In the genomic region with DNA sequence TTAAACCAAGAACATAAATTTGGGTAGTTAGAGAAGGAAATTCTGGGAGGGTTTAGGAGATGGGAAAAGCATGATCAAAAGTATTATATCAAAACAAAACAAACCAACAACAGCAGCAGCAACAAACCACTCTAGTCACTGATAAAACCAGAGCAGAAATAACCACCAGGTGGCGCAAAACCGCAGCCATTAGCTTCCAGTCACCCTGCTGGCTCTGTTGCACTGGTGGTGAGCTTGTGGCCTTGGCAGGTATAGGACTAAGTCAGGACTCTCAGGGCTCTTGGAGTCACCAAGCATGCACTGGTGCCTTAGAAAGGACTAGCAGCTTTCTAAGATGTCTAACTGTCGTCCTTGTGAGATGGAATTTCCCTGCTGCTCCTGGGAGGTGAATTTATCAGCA, we compare ENCODE assay signal across 9 mouse cellular contexts.
A peak's percentile ranks its signal among the peaks of the same experiment; 100 is the strongest.
DNase-seq lines count a peak whose midpoint lies in the region; ATAC-seq and TF ChIP-seq lines count a peak whose summit lies in the region.
"Had no signal": no experiment of that assay in that cellular context is flagged by ENCODE, and none has a peak within 500 bp of the region (broad histone marks: within the 10 kb centered on the region; RNA-seq: fewer than 3 reads in every experiment).

No protein-coding gene starts in this region.

- DNase-seq in 3134 (ENCODE audit: extremely low read depth, insufficient read length, low spot score) = peak; percentile 31
- peak; percentile 53 for DNase-seq in CD4-positive helper T cell, adult 2 months (ENCODE audit: low read depth, low spot score)
- DNase-seq in c-Kit-negative CD71-positive TER-119-positive erythroid progenitor cells, embryonic 14.5 days (ENCODE audit: low read depth, low spot score) = peak; percentile 22
- DNase-seq in liver, embryonic 14.5 days (ENCODE audit: low read depth in 3 of 3, low spot score in 3 of 3) = peak in 2 of 3 experiments; percentile 22 to 27

- no peaks in the 10 kb centered on the region for H3K36me3 ChIP-seq in forebrain, embryonic 12.5 days (replicated peaks)
- H3K36me3 ChIP-seq in kidney, embryonic 14.5 days (ENCODE audit: control insufficient read depth, insufficient read depth, low read length) = no peaks in the 10 kb centered on the region
- H3K36me3 ChIP-seq in liver, embryonic 14.5 days (replicated peaks; ENCODE audit: control insufficient read depth, insufficient read depth, low read depth) = no peaks in the 10 kb centered on the region
- no peaks in the 10 kb centered on the region for H3K36me3 ChIP-seq in neural tube, embryonic 15.5 days
- H3K36me3 ChIP-seq: heart, embryonic 13.5 days had no signal

- no peak for TF ChIP-seq EP300 in liver, embryonic 14.5 days (IDR thresholded peaks at IDR 0.05; ENCODE audit: low read depth)

- H3K4me1 ChIP-seq in forebrain, embryonic 12.5 days = no peaks in the 10 kb centered on the region
- no peaks in the 10 kb centered on the region for H3K4me1 ChIP-seq in kidney, embryonic 14.5 days (ENCODE audit: control insufficient read depth, insufficient read depth, low read length)
- no peaks in the 10 kb centered on the region for H3K4me1 ChIP-seq in liver, embryonic 14.5 days (replicated peaks; ENCODE audit: control insufficient read depth in 2 of 2, insufficient read depth in 2 of 2, low read length in 1 of 2)
- no peaks in the 10 kb centered on the region for H3K4me1 ChIP-seq in neural tube, embryonic 15.5 days
- H3K4me1 ChIP-seq: heart, embryonic 13.5 days had no signal

- no peaks in the 10 kb centered on the region for H3K27me3 ChIP-seq in forebrain, embryonic 12.5 days
- no peaks in the 10 kb centered on the region for H3K27me3 ChIP-seq in kidney, embryonic 14.5 days (ENCODE audit: control insufficient read depth, insufficient read depth, low read length)
- H3K27me3 ChIP-seq in liver, embryonic 14.5 days (ENCODE audit: control insufficient read depth, insufficient read depth, low read length) = no peaks in the 10 kb centered on the region
- no peaks in the 10 kb centered on the region for H3K27me3 ChIP-seq in neural tube, embryonic 15.5 days (replicated peaks)
- H3K27me3 ChIP-seq: heart, embryonic 13.5 days had no signal

- WGBS in forebrain, embryonic 12.5 days = 12% methylated on average over 3 of the region's 3 CpGs
- WGBS in kidney, embryonic 14.5 days = 10% methylated on average over 3 of the region's 3 CpGs
- WGBS in liver, embryonic 14.5 days (ENCODE audit: insufficient replicate concordance) = 17% methylated on average over 3 of the region's 3 CpGs
- WGBS in neural tube, embryonic 15.5 days = 12% methylated on average over 3 of the region's 3 CpGs

- ATAC-seq in forebrain, embryonic 12.5 days (ENCODE audit: low FRiP score) = peak; percentile 55; the same call in 1 of the 2 replicates
- 0 out of 2 replicates have a peak, but pooled peaks have one; percentile 64 for ATAC-seq in kidney, embryonic 14.5 days (ENCODE audit: low FRiP score, low TSS enrichment)
- no peak for ATAC-seq in liver, embryonic 14.5 days (ENCODE audit: insufficient read depth)
- peak; percentile 62 for ATAC-seq in neural tube, embryonic 15.5 days (ENCODE audit: low FRiP score)
- ATAC-seq in activated CD4-positive, CD25-positive, alpha-beta regulatory T cell, adult 4 months = no peak

- no peak overlapping the region for H3K4me3 ChIP-seq in forebrain, embryonic 12.5 days (replicated peaks)
- no peak overlapping the region for H3K4me3 ChIP-seq in kidney, embryonic 14.5 days (ENCODE audit: low read length)
- no peak overlapping the region for H3K4me3 ChIP-seq in liver, embryonic 14.5 days (ENCODE audit: insufficient read depth in 1 of 2, low read depth in 2 of 2, low read length in 2 of 2)
- H3K4me3 ChIP-seq in neural tube, embryonic 15.5 days (replicated peaks) = no peak overlapping the region
- H3K4me3 ChIP-seq: heart, embryonic 13.5 days had no signal

- no peak overlapping the region for H3K9ac ChIP-seq in forebrain, embryonic 12.5 days
- H3K9ac ChIP-seq in kidney, embryonic 14.5 days (ENCODE audit: low read depth, low read length) = no peak overlapping the region
- H3K9ac ChIP-seq in liver, embryonic 14.5 days (replicated peaks) = no peak overlapping the region
- H3K9ac ChIP-seq in neural tube, embryonic 15.5 days (replicated peaks) = no peak overlapping the region
- H3K9ac ChIP-seq: heart, embryonic 13.5 days had no signal

- H3K9me3 ChIP-seq in forebrain, embryonic 12.5 days = no peaks in the 10 kb centered on the region
- no peaks in the 10 kb centered on the region for H3K9me3 ChIP-seq in kidney, embryonic 14.5 days (ENCODE audit: control insufficient read depth, low read length)
- H3K9me3 ChIP-seq in liver, embryonic 14.5 days (ENCODE audit: control insufficient read depth, low read length) = no peaks in the 10 kb centered on the region
- no peaks in the 10 kb centered on the region for H3K9me3 ChIP-seq in neural tube, embryonic 15.5 days (replicated peaks)
- H3K9me3 ChIP-seq: heart, embryonic 13.5 days had no signal

- TF ChIP-seq CTCF in liver, embryonic 14.5 days (IDR thresholded peaks at IDR 0.05; ENCODE audit: low read depth) = peak; percentile 88

- no peak overlapping the region for H3K27ac ChIP-seq in forebrain, embryonic 12.5 days
- no peak overlapping the region for H3K27ac ChIP-seq in kidney, embryonic 14.5 days (ENCODE audit: low read depth, low read length)
- H3K27ac ChIP-seq in liver, embryonic 14.5 days = no peak overlapping the region
- no peak overlapping the region for H3K27ac ChIP-seq in neural tube, embryonic 15.5 days (replicated peaks)
- H3K27ac ChIP-seq: heart, embryonic 13.5 days had no signal

- H3K4me2 ChIP-seq in forebrain, embryonic 12.5 days = no peak overlapping the region
- H3K4me2 ChIP-seq in kidney, embryonic 14.5 days (replicated peaks; ENCODE audit: low read depth, low read length) = no peak overlapping the region
- no peak overlapping the region for H3K4me2 ChIP-seq in liver, embryonic 14.5 days (ENCODE audit: low read depth)
- H3K4me2 ChIP-seq in neural tube, embryonic 15.5 days = no peak overlapping the region
- H3K4me2 ChIP-seq: heart, embryonic 13.5 days had no signal

Comparison
In these comparisons a context has a peak if more than half of its experiments do, and no peak if none do; other contexts are left out.
1. ATAC-seq: peak in forebrain, embryonic 12.5 days (single experiment), kidney, embryonic 14.5 days (single experiment) and neural tube, embryonic 15.5 days (single experiment); none in liver, embryonic 14.5 days (single experiment) and activated CD4-positive, CD25-positive, alpha-beta regulatory T cell, adult 4 months (single experiment).
2. Peak in every context shown above with its lines, with median percentiles within 50 percentile points of each other: DNase-seq.